Mouse (Mus musculus): Measurements from ENCODE around the gene Cd2ap. TPM values are rescaled to one million over a fixed set of nuclear protein-coding genes. Genes with fewer than 3 reads are reported as not detected.

Gene Cd2ap
- polyA plus RNA-seq, 1 experiment: 49.3 TPM

GRCm38 (mm10) chr17:42905919-42906318 is 29.5 kb upstream of the Cd2ap start:
- TF ChIP-seq POLR2A (IDR thresholded peaks at IDR 0.05; ENCODE audit: borderline replicate concordance, low read depth, low read length): no peak
- TF ChIP-seq CTCF (IDR thresholded peaks at IDR 0.05; ENCODE audit: low read depth, low read length): no peak
- H3K4me1 ChIP-seq (ENCODE audit: control insufficient read depth, insufficient read depth, low read length): no peaks in the 10 kb centered on the region
- no peak overlapping the region for H3K27ac ChIP-seq (ENCODE audit: insufficient read depth, low read depth, low read length)
- no peak overlapping the region for H3K4me3 ChIP-seq (ENCODE audit: insufficient read depth, low read length)

- no peak for TF ChIP-seq POLR2A (IDR thresholded peaks at IDR 0.05; ENCODE audit: borderline replicate concordance, low read depth, low read length)
- no peak for TF ChIP-seq CTCF (IDR thresholded peaks at IDR 0.05; ENCODE audit: low read depth, low read length)
- H3K27ac ChIP-seq (ENCODE audit: insufficient read depth, low read depth, low read length): no peak overlapping the region
- no peaks in the 10 kb centered on the region for H3K4me1 ChIP-seq (ENCODE audit: control insufficient read depth, insufficient read depth, low read length)
- no peak overlapping the region for H3K4me3 ChIP-seq (ENCODE audit: insufficient read depth, low read length)
Observed at GRCm38 (mm10) chr17:42900795-42901194, 24.3 kb upstream of the Cd2ap start.

- peak overlapping the region; percentile 55 for H3K4me3 ChIP-seq (ENCODE audit: insufficient read depth, low read length)
- peaks cover 12% of the 10 kb centered on the region for H3K4me1 ChIP-seq (ENCODE audit: control insufficient read depth, insufficient read depth, low read length)
- TF ChIP-seq POLR2A (IDR thresholded peaks at IDR 0.05; ENCODE audit: borderline replicate concordance, low read depth, low read length) (no peak), CTCF (IDR thresholded peaks at IDR 0.05; ENCODE audit: low read depth, low read length) (no peak)
- H3K27ac ChIP-seq (ENCODE audit: insufficient read depth, low read depth, low read length): peak overlapping the region; percentile 73
Observed at GRCm38 (mm10) chr17:42887282-42887707, 10.8 kb upstream of the Cd2ap start.

GRCm38 (mm10) chr17:42885091-42885501 is 8.6 kb upstream of the Cd2ap start:
- peaks cover 12% of the 10 kb centered on the region for H3K4me1 ChIP-seq (ENCODE audit: control insufficient read depth, insufficient read depth, low read length)
- TF ChIP-seq CTCF (IDR thresholded peaks at IDR 0.05; ENCODE audit: low read depth, low read length) (no peak), POLR2A (IDR thresholded peaks at IDR 0.05; ENCODE audit: borderline replicate concordance, low read depth, low read length) (no peak)
- no peak overlapping the region for H3K4me3 ChIP-seq (ENCODE audit: insufficient read depth, low read length)
- no peak overlapping the region for H3K27ac ChIP-seq (ENCODE audit: insufficient read depth, low read depth, low read length)

- no peak overlapping the region for H3K4me3 ChIP-seq (ENCODE audit: insufficient read depth, low read length)
- no peak for TF ChIP-seq POLR2A (IDR thresholded peaks at IDR 0.05; ENCODE audit: borderline replicate concordance, low read depth, low read length)
- TF ChIP-seq CTCF (IDR thresholded peaks at IDR 0.05; ENCODE audit: low read depth, low read length): no peak
- no peak overlapping the region for H3K27ac ChIP-seq (ENCODE audit: insufficient read depth, low read depth, low read length)
Observed at GRCm38 (mm10) chr17:42884382-42884781, 7.9 kb upstream of the Cd2ap start.

GRCm38 (mm10) chr17:42883769-42884168 is 7.3 kb upstream of the Cd2ap start:
- TF ChIP-seq POLR2A (IDR thresholded peaks at IDR 0.05; ENCODE audit: borderline replicate concordance, low read depth, low read length): no peak
- TF ChIP-seq CTCF (IDR thresholded peaks at IDR 0.05; ENCODE audit: low read depth, low read length): no peak
- no peak overlapping the region for H3K4me3 ChIP-seq (ENCODE audit: insufficient read depth, low read length)
- no peak overlapping the region for H3K27ac ChIP-seq (ENCODE audit: insufficient read depth, low read depth, low read length)
- H3K4me1 ChIP-seq (ENCODE audit: control insufficient read depth, insufficient read depth, low read length): peaks cover 12% of the 10 kb centered on the region

More at GRCm38 (mm10) chr17:42884382-42884781, 7.9 kb upstream of the Cd2ap start:
- H3K4me1 ChIP-seq (ENCODE audit: control insufficient read depth, insufficient read depth, low read length): peaks cover 12% of the 10 kb centered on the region

- Histone ChIP-seq H3K4me1 (ENCODE audit: control insufficient read depth, insufficient read depth, low read length) (peaks cover 9% of the 10 kb centered on the region), H3K27ac (ENCODE audit: insufficient read depth, low read depth, low read length) (no peak overlapping the region), H3K4me3 (ENCODE audit: insufficient read depth, low read length) (no peak overlapping the region)
- TF ChIP-seq POLR2A (IDR thresholded peaks at IDR 0.05; ENCODE audit: borderline replicate concordance, low read depth, low read length) (no peak), CTCF (IDR thresholded peaks at IDR 0.05; ENCODE audit: low read depth, low read length) (no peak)
Observed at GRCm38 (mm10) chr17:42883315-42883714, 6.8 kb upstream of the Cd2ap start.

GRCm38 (mm10) chr17:42882873-42883272 is 6.4 kb upstream of the Cd2ap start:
- Histone ChIP-seq H3K4me3 (ENCODE audit: insufficient read depth, low read length) (no peak overlapping the region), H3K27ac (ENCODE audit: insufficient read depth, low read depth, low read length) (no peak overlapping the region), H3K4me1 (ENCODE audit: control insufficient read depth, insufficient read depth, low read length) (peaks cover 6% of the 10 kb centered on the region)
- TF ChIP-seq CTCF (IDR thresholded peaks at IDR 0.05; ENCODE audit: low read depth, low read length) (no peak), POLR2A (IDR thresholded peaks at IDR 0.05; ENCODE audit: borderline replicate concordance, low read depth, low read length) (no peak)

GRCm38 (mm10) chr17:42876904-42877425 is 500 bp upstream of the Cd2ap start:
- Histone ChIP-seq H3K4me1 (ENCODE audit: control insufficient read depth, insufficient read depth, low read length) (peaks cover 11% of the 10 kb centered on the region), H3K4me3 (ENCODE audit: insufficient read depth, low read length) (peak overlapping the region; percentile 86), H3K27ac (ENCODE audit: insufficient read depth, low read depth, low read length) (peak overlapping the region; percentile 4; the same call in 1 of the 2 replicates)
- TF ChIP-seq POLR2A (IDR thresholded peaks at IDR 0.05; ENCODE audit: borderline replicate concordance, low read depth, low read length) (no peak), CTCF (IDR thresholded peaks at IDR 0.05; ENCODE audit: low read depth, low read length) (no peak)

- Histone ChIP-seq H3K27ac (ENCODE audit: insufficient read depth, low read depth, low read length) (peak overlapping the region; percentile 60), H3K4me3 (ENCODE audit: insufficient read depth, low read length) (peak overlapping the region; percentile 86), H3K4me1 (ENCODE audit: control insufficient read depth, insufficient read depth, low read length) (peaks cover 12% of the 10 kb centered on the region)
- TF ChIP-seq POLR2A (IDR thresholded peaks at IDR 0.05; ENCODE audit: borderline replicate concordance, low read depth, low read length) (no peak), CTCF (IDR thresholded peaks at IDR 0.05; ENCODE audit: low read depth, low read length) (no peak)
Observed at GRCm38 (mm10) chr17:42875571-42876000, 879 bp downstream of the Cd2ap start.

Data from bone marrow macrophage, adult 2 months (primary cell).